Mouse (Mus musculus) urinary bladder, postnatal 36 days (tissue): ENCODE measurements around the gene Pfdn4.

ENCODE experiments used
- DNase-seq, 2 experiments: peaks; one replicate each; pipeline ENCODE4 v3.0.0; 2022; ENCODE audit warnings: low spot score in 2 of 2, mixed read lengths in 1 of 2

Pfdn4 gene

GRCm38 (mm10) chr2:170548046-170548445 lies 51.8 kb downstream of the Pfdn4 start:
- no peak for DNase-seq

DNA sequence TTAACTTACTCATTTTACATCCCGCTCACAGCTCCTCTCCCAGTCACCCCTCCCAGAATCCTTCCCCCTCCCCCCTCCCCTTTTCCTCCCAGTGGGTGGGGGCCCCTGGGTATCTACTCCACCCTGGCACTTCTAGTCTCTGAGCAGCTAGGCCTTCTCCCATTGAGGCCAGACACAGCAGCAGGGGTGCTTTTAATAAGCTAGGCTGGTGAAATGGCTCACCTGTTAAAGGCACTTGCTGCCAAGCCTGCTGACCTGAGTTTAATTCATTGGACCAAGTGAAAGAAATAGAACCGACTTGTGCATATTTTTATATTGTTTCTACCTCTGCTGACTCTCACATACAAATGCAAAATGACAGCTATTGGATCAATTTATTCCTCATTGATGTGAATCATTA lies 52.9 kb downstream of the Pfdn4 start:
- no peak for DNase-seq

GRCm38 (mm10) chr2:170550240-170550639 lies 54.0 kb downstream of the Pfdn4 start:
- DNase-seq = no peak

DNA sequence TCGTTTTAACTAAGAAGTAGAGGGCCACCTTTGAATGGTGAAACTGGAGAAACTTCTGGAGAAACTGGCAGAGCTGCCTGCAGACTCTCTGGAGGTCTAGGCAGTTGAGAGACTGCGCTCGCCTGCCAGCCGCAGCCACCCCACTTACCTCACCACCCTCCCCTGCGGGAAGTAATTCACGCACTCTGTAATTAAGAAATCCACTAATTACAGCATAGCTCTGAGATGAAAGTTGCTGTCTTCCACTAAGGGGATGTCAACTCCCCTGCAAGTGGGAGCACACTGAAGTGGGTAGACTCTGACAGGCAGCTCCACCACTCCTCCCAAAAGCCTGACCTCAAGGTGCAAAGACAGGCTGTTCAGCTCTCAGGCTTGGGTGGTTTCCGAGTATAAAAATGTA lies 55.9 kb downstream of the Pfdn4 start:
- no peak for DNase-seq

DNA sequence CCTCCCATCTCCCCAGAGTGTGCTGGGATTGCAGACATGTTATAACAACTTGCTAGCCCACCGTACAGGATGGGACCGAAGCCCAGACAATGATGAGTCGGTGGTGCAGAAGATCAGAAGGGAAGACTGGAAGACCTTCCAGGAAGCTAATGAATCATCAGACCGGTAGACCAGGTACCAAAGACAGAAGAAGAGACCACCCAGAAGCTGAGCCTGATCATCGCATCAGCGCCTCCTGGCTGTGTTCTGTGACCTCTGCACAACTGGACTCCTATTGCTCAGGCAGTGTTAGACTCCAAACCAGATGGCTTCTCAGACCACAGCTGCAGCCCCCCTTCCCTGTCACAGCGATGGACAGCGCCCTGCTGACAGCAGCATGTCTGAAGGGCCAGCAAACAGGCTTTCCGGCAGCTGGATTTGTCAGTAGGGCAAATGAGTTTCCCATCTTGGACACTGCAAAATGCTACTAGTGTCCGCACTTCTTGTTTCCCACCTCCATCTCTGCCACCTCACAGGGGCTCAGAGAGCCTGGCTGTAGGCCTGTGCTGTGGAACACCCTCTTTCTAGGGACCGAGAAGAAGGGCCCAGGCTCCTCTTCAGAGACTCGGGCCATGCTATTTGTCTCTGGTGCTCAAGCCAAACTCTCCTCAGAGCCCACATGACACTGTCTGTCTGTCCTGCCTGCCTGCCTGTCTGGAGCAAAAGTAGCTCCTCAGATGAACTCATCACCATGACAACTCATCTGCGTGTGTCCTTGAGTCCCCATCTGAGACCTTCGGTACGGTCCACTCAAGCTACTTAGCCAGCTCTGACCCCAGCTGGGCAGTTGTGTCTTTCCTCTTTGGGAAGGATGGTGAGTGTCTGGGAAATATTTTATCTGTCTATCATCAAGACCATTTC lies 68.0 kb downstream of the Pfdn4 start:
- DNase-seq = no peak

GRCm38 (mm10) chr2:170564995-170565394 lies 68.8 kb downstream of the Pfdn4 start:
- no peak for DNase-seq
